Mouse (Mus musculus): ENCODE data around the gene Gm21943. TPM values are rescaled to one million over a fixed set of nuclear protein-coding genes. Genes with fewer than 3 reads are reported as not detected.

Gene Gm21943
- not detected in 2 replicates for polyA plus RNA-seq (2021; fragmentation: Nextera tagmentation)
- long read RNA-seq, experiment 1, result 0 reads
- long read RNA-seq, experiment 2, result 0 reads

GRCm38 (mm10) chrY:57533644-57534043, at the start of gene Gm21943:
Gm21943 (minus strand) TSS chrY:57533744.

Other genes starting within 250 kb of the Gm21943 start
- gene Gm28961, start 172.0 kb upstream of the Gm21943 start, polyA plus RNA-seq (2021; fragmentation: Nextera tagmentation), result not detected in 2 replicates